Mouse (Mus musculus): ENCODE measurements around the gene Nat8f2.
"Not testable (repeated sequence)": the region's sequence is repeated elsewhere in the genome, so short reads cannot be mapped to it uniquely, and the experiment has no call there.

DNA sequence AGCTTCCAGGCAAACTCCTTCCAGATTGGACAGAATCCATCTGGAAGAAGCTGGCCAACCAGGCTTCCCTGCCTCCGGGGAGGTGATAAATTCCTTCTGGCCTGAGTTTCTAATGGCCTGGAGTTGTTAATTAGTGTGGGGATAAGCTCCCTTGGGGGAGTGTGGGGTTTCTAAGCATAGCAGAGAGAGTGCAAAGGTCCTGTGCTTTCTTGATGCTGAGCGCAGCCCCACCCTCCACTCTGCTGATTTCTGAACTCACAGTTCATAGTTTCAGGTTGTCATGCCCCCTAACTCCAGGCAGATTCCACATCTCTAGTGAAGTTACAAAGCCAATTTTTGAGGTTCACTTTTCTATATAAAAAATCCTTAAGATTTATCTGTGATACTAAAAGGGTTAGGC lies 33.9 kb downstream of the Nat8f2 start:
- TF ChIP-seq EP300 (optimal IDR thresholded peaks at IDR 0.05); CTCF (IDR thresholded peaks at IDR 0.05; ENCODE audit: low read depth): not testable (repeated sequence)

All from stomach, postnatal 0 days (tissue).